Mouse (Mus musculus) hematopoietic stem cell, adult 5-6 weeks (primary cell): ENCODE data around the gene Prex1. TPM values are rescaled to one million over a fixed set of nuclear protein-coding genes. Genes with fewer than 3 reads are reported as not detected.

ENCODE experiments used
- ATAC-seq, 2 experiments: fragments of 125-278 bp in 1 of 2; replicated peaks in 1 of 2; 2 replicates each; pipeline ENCODE4 v1.8.0; 2016 to 2017; ENCODE audit warnings: inconsistent platforms in 2 of 2, mild to moderate bottlenecking in 2 of 2, moderate number of reproducible peaks in 2 of 2, low read depth in 1 of 2, moderate TSS enrichment in 1 of 2; ENCODE audit not compliant: low FRiP score in 2 of 2, poor library complexity in 2 of 2, severe bottlenecking in 2 of 2, insufficient read depth in 1 of 2, low TSS enrichment in 1 of 2
- total RNA-seq: library from RNA; stranded (forward); fragments of 172-1452, 232-1000 nt; gene quantifications from 2 replicates; pipeline ENCODE4 v1.2.3, GENCODE M21; 2017

The Prex1 gene
- total RNA-seq, 1 experiment from 2014 or later: 25.1 TPM

- peak; percentile 65 to 67 for ATAC-seq
Observed at GRCm38 (mm10) chr2:166655727-166656520, 57.7 kb downstream of the Prex1 start.

GRCm38 (mm10) chr2:166655308-166655707 lies 58.3 kb downstream of the Prex1 start:
- 0 out of 4 replicates have a peak, but pooled peaks of 1 of the 2 experiments have one; percentile 18 for ATAC-seq

DNA sequence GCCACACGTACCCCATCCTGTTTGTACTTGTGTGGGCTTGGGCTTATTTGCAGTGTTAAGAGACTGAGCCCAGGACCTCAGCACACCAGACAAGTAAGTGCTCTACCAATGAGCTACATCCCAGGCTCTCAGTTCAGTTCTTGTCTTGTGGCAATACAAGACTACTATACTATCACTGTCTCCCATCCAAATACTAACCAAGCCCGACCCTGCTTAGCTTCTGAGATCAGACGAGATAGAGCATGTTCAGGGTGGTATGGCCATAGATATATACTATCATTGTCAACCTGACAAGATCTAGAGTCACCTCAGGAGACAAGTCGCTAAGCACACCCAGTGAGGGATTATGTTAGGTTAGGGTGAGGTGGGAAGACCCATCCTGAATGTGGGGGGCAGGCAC lies 58.8 kb downstream of the Prex1 start:
- ATAC-seq: no peak

- ATAC-seq: no peak
Observed at GRCm38 (mm10) chr2:166653564-166653963, 60.1 kb downstream of the Prex1 start.

GRCm38 (mm10) chr2:166652672-166653071 lies 61.0 kb downstream of the Prex1 start:
- ATAC-seq: no peak

- ATAC-seq: no peak
Observed at GRCm38 (mm10) chr2:166651317-166652030, 62.2 kb downstream of the Prex1 start.

GRCm38 (mm10) chr2:166650414-166650813 lies 63.2 kb downstream of the Prex1 start:
- ATAC-seq: peak; percentile 50 to 66; a peak in 3 of 4 replicates

DNA sequence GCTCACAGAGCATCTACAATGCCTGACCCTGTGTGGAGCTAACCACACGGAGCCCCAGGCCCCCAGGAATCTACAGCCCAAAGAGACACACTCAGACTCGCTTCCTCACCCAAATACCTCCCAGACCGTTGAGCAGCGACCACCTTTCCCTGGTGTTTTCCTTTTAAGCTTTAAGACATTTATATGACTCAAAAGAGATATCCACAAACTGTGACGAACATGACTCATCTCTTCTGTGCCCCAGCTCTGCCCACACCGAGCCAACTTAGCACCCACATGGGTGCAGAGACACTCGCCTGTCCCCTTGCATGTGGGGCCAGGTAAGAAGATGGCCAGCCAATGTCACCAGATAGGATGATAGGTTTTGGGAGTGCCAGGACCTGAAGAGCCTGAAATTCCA lies 66.4 kb downstream of the Prex1 start:
- ATAC-seq: no peak

DNA sequence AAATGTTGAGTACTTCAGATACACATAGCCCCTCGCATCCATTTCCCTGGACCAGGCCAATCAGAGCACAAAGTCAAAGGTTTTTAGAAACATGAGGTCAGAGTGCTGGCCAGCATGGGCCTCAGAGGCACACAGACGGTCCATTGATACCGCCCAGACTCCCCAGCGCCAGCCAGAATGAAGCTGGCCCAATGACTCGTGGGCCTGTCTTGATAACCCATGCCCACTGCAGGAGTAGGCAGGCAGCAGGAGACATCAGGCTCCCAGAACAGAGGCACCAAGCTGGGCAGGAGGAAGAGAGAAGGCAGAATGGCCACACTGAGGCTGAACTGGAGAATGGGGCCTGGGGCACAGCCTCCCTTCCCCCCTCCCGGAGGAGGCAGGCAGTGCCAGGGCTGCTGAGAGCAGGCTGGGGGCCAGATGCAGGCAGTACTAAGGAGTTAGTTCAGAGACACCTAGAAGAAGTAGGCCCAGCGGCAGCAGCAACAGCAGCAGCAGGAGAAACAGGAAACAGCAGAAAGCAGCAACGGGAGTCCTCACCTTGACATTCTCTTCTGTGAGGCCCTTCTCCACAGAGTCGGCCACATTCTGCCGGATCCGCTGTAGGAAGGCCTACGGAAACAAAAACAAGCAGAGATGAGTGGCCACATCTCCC lies 67.1 kb downstream of the Prex1 start:
- no peak for ATAC-seq

- ATAC-seq: no peak
Observed at GRCm38 (mm10) chr2:166644816-166645215, 68.8 kb downstream of the Prex1 start.

DNA sequence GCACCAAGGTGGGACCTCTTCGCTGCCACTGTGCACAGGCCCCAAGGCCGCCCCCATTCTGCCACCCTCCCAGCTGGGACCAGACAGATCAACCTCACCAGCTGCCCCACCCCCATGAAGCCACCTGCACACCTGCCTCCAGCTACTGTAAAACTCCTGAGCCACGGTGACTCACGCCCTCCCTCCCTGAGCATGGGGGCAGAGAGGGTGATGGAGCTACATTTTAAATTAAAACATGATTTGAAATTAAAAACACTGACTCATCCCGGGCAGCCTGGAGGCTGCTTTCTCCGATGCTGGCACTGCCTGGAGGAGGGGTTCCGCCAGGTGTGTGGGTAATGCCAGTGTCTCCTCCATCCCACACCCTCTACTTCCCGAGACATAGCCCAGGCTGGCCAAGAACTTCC lies 71.0 kb downstream of the Prex1 start:
- no peak for ATAC-seq

DNA sequence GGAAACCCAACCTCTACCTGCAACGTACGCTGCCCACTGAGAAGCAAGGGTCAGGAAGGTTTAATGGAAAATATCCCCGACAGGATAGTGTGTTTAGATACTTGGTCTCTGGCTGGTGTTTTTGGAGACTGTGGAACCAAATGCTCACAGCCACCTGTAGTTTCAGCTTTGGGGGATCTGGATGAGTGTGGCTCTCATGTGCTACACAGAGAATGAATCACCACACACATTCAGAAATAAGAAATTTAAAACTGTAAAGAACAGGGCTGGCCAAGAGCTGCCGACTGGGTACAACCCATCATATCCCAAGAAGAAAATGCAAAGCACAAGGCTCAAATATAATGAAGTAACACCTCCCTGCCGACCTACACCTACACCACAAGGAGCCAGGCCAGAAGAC lies 73.9 kb downstream of the Prex1 start:
- no peak for ATAC-seq

DNA sequence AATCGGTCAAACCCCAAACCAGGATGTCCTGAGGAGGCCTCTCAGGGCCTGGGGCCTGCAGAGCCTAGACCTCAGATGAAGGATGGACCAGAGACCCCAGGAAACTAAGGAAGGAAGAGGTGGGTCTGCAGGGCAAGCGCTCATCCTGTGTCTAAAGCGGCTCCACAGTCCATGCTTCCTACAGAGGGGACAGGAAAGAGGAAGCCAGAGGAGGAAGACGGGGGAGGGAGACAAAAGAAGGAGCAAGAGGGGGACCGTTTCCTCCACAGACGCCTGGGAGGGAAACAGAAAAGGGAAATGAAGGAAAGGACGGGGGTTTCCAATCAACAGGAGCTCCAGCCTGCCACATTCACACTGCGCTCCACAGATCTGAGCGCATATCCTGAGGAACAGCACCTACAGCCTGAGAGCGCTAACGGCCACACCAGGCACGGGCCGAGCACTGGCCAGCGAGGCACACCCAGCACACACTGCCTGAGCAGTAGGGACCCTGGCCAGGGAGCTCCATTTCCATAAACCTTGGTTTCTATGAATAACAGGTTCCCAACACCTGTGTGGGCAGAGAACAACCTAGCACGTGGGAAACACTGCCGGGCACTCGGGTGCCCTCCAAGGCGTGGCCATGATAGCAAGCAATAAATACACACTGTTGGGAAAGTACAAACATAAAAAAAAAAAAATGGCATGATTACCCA lies 74.5 kb downstream of the Prex1 start:
- peak; percentile 34 to 43 for ATAC-seq

GRCm38 (mm10) chr2:166638079-166638800 lies 75.4 kb downstream of the Prex1 start:
- no peak for ATAC-seq

- no peak for ATAC-seq
Observed at GRCm38 (mm10) chr2:166637673-166637990, 76.0 kb downstream of the Prex1 start.

- no peak for ATAC-seq
Observed at GRCm38 (mm10) chr2:166636867-166637672, 76.6 kb downstream of the Prex1 start.
